Mouse (Mus musculus) gastrocnemius, postnatal 36 days (tissue): Measurements from ENCODE around the gene Rap2a. TPM values are rescaled to one million over a fixed set of nuclear protein-coding genes. Genes with fewer than 3 reads are reported as not detected.

Experiments used
- DNase-seq, 2 experiments: peaks; one replicate each; pipeline ENCODE4 v3.0.0; 2022
- intact Hi-C: fragments of 180-260 bp; cut with DNase I; formaldehyde crosslinking; loops from one replicate; pipeline ENCODE4 v1.15.1; 2025
- long read RNA-seq, 2 experiments: library from polyadenylated mRNA; stranded (forward); transcript quantifications; one replicate each; pipeline ENCODE4 v2.0.0; 2021
- total RNA-seq, 2 experiments: library from RNA; stranded (reverse); gene quantifications; 2 replicates each; pipeline ENCODE4 v1.2.3; 2021

Rap2a gene
- 1 to 10 TPM; 3.5 to 3.7 TPM for total RNA-seq
- long read RNA-seq, experiment 1, full-length matches to known transcripts, result 3 of 9 reads
- long read RNA-seq, experiment 1, partial matches to known transcripts, result 0 of 9 reads
- long read RNA-seq, experiment 1, other reads (novel, unspliced or antisense), result 6 of 9 reads
- long read RNA-seq, experiment 2, full-length matches to known transcripts, result 1 of 5 reads
- long read RNA-seq, experiment 2, partial matches to known transcripts, result 0 of 5 reads
- long read RNA-seq, experiment 2, other reads (novel, unspliced or antisense), result 4 of 5 reads

GRCm38 (mm10) chr14:120477982-120478568 lies at the start of gene Rap2a:
Gene Rap2a (plus strand): TSS chr14:120478444.
- DNase-seq, result peak; percentile 95 to 96
- intact Hi-C loops, result loop anchor here (2.0 to 5.0 kb wide), 2 partner anchors 211 to 339 kb away; no protein-coding TSS in a partner anchor

- intact Hi-C loops, result no loop called here
These were observed 49.7 kb upstream of the Rap2a start for GRCm38 (mm10) chr14:120428497-120428896.

GRCm38 (mm10) chr14:120432773-120433172 lies 45.5 kb upstream of the Rap2a start:
- DNase-seq, result no peak
- intact Hi-C loops, result no loop called here

More at GRCm38 (mm10) chr14:120428497-120428896, 49.7 kb upstream of the Rap2a start:
- no peak for DNase-seq

GRCm38 (mm10) chr14:120433931-120434398 lies 44.3 kb upstream of the Rap2a start:
- intact Hi-C loops, result no loop called here
- no peak for DNase-seq

GRCm38 (mm10) chr14:120434831-120435230 lies 43.4 kb upstream of the Rap2a start:
- intact Hi-C loops, result no loop called here
- DNase-seq, result no peak

- intact Hi-C loops, result no loop called here
- DNase-seq, result no peak
These were observed 37.5 kb upstream of the Rap2a start for GRCm38 (mm10) chr14:120440716-120441115.

- intact Hi-C loops, result no loop called here
- no peak for DNase-seq
These were observed 37.0 kb upstream of the Rap2a start for GRCm38 (mm10) chr14:120441256-120441655.

- intact Hi-C loops, result no loop called here
- no peak for DNase-seq
These were observed 36.4 kb upstream of the Rap2a start for GRCm38 (mm10) chr14:120441836-120442235.

- intact Hi-C loops, result no loop called here
- no peak for DNase-seq
These were observed 24.0 kb upstream of the Rap2a start for GRCm38 (mm10) chr14:120454221-120454620.

GRCm38 (mm10) chr14:120463938-120464727 lies 14.1 kb upstream of the Rap2a start:
- no peak for DNase-seq

GRCm38 (mm10) chr14:120466816-120467215 lies 11.4 kb upstream of the Rap2a start:
- no peak for DNase-seq
- intact Hi-C loops, result no loop called here

More at GRCm38 (mm10) chr14:120463938-120464727, 14.1 kb upstream of the Rap2a start:
- intact Hi-C loops, result no loop called here

GRCm38 (mm10) chr14:120469126-120469790 lies 9.0 kb upstream of the Rap2a start:
- intact Hi-C loops, result no loop called here
- no peak for DNase-seq

- DNase-seq, result no peak
- intact Hi-C loops, result loop anchor here (2.0 to 5.0 kb wide), 2 partner anchors 209 to 337 kb away; no protein-coding TSS in a partner anchor
These were observed 2.0 kb upstream of the Rap2a start for GRCm38 (mm10) chr14:120476186-120476697.

GRCm38 (mm10) chr14:120477288-120477981 lies 809 bp upstream of the Rap2a start:
- intact Hi-C loops, result loop anchor here (2.0 to 5.0 kb wide), 2 partner anchors 210 to 339 kb away; no protein-coding TSS in a partner anchor
- DNase-seq, result peak; percentile 98 to 99

- peak in 1 of 2 experiments; percentile 42 for DNase-seq
These were observed 547 bp downstream of the Rap2a start for GRCm38 (mm10) chr14:120478641-120479341.

GRCm38 (mm10) chr14:120480341-120480900 lies 2.2 kb downstream of the Rap2a start:
- intact Hi-C loops, result no loop called here
- no peak for DNase-seq

More at GRCm38 (mm10) chr14:120478641-120479341, 547 bp downstream of the Rap2a start:
- intact Hi-C loops, result loop anchor here (5.0 kb wide), 1 partner anchor 211 kb away; no protein-coding TSS in a partner anchor

GRCm38 (mm10) chr14:120480927-120481326 lies 2.7 kb downstream of the Rap2a start:
- no peak for DNase-seq
- intact Hi-C loops, result no loop called here

- no peak for DNase-seq
- intact Hi-C loops, result no loop called here
These were observed 6.3 kb downstream of the Rap2a start for GRCm38 (mm10) chr14:120484561-120484960.
